8 mouse cellular contexts compared by ENCODE assay signal in genomic region chr2:32395946-32396621, GRCm38 (mm10). TPM values are rescaled to one million over a fixed set of nuclear protein-coding genes. Genes with fewer than 3 reads are reported as not detected.
DNase-seq lines count a peak whose midpoint lies in the region; ATAC-seq and TF ChIP-seq lines count a peak whose summit lies in the region.

No protein-coding gene starts in this region.

- no peaks in the 10 kb centered on the region for H3K9me3 ChIP-seq in heart, embryonic 12.5 days (replicated peaks)
- H3K9me3 ChIP-seq in kidney, embryonic 16.5 days (ENCODE audit: low read length): no peaks in the 10 kb centered on the region; the same call in 1 of the 2 replicates

- ATAC-seq in erythroblast, adult 5-6 weeks (replicated peaks; ENCODE audit: low FRiP score, poor library complexity, severe bottlenecking): peak; percentile 57
- peak; percentile 93 for ATAC-seq in heart, embryonic 12.5 days (ENCODE audit: insufficient number of reproducible peaks, low FRiP score)
- ATAC-seq in kidney, embryonic 16.5 days (ENCODE audit: low FRiP score, low TSS enrichment): peak; percentile 95

- peak overlapping the region; percentile 84 for H3K4me3 ChIP-seq in heart, embryonic 12.5 days
- peak overlapping the region; percentile 95 for H3K4me3 ChIP-seq in kidney, embryonic 16.5 days (ENCODE audit: low read length)

- under 1% methylated on average over 59 of the region's 59 CpGs for WGBS in heart, embryonic 12.5 days
- WGBS in kidney, embryonic 16.5 days: under 1% methylated on average over 59 of the region's 59 CpGs

- H3K27me3 ChIP-seq in heart, embryonic 12.5 days (replicated peaks): no peaks in the 10 kb centered on the region
- H3K27me3 ChIP-seq in kidney, embryonic 16.5 days (ENCODE audit: insufficient read depth, low read length): no peaks in the 10 kb centered on the region

- peak overlapping the region; percentile 74 for H3K4me2 ChIP-seq in heart, embryonic 12.5 days
- peak overlapping the region; percentile 80 for H3K4me2 ChIP-seq in kidney, embryonic 16.5 days (replicated peaks; ENCODE audit: low read depth, low read length)

- peak; percentile 48; the same call in 1 of the 2 replicates for TF ChIP-seq POLR2A in brain, embryonic 14.5 days (IDR thresholded peaks at IDR 0.05; ENCODE audit: borderline replicate concordance, extremely low read depth, insufficient read depth, insufficient read length, poor library complexity, severe bottlenecking)

- peak overlapping the region; percentile 92 for H3K9ac ChIP-seq in heart, embryonic 12.5 days
- peak overlapping the region; percentile 83 for H3K9ac ChIP-seq in kidney, embryonic 16.5 days (replicated peaks; ENCODE audit: low read length)

- no peak for TF ChIP-seq CTCF in brain, embryonic 14.5 days (IDR thresholded peaks at IDR 0.05; ENCODE audit: borderline replicate concordance, extremely low read depth, insufficient read depth, insufficient read length)

- H3K36me3 ChIP-seq in heart, embryonic 12.5 days: peaks cover 27% of the 10 kb centered on the region
- H3K36me3 ChIP-seq in kidney, embryonic 16.5 days (ENCODE audit: insufficient read depth, low read length): peaks cover 9% of the 10 kb centered on the region; the same call in 1 of the 2 replicates

- peak overlapping the region; percentile 77 for H3K27ac ChIP-seq in heart, embryonic 12.5 days (ENCODE audit: poor library complexity, severe bottlenecking)
- H3K27ac ChIP-seq in kidney, embryonic 16.5 days (ENCODE audit: low read length): peak overlapping the region; percentile 90

- peak; percentile 92 for DNase-seq in CD4-positive helper T cell, adult 2 months (ENCODE audit: low read depth, low spot score)
- DNase-seq in brain, embryonic 14.5 days (ENCODE audit: low read depth): peak; percentile 98
- DNase-seq in liver: peak; percentile 85
- DNase-seq in monocyte, adult 2 months (ENCODE audit: low read depth in 1 of 2, low spot score in 2 of 2): peak; percentile 69 to 81
- peak; percentile 58 to 73 for DNase-seq in spleen, postnatal 14 days (ENCODE audit: low spot score in 2 of 2)

- H3K4me1 ChIP-seq in heart, embryonic 12.5 days (replicated peaks): peaks cover 13% of the 10 kb centered on the region
- peaks cover 14% of the 10 kb centered on the region for H3K4me1 ChIP-seq in kidney, embryonic 16.5 days (ENCODE audit: insufficient read depth, low read length)

RNA-seq across cellular contexts. Expression of gene Ptges2, which starts 0.4 kb away (rescaled TPM):
- polyA plus RNA-seq in brain, embryonic 14.5 days (2012; rRNA removed): 48.9 and 51.3 TPM in 2 replicates
- total RNA-seq in erythroblast, adult 5-6 weeks (2015; ENCODE audit: low replicate concordance): 1.5 and 1.7 TPM in 2 replicates
- total RNA-seq in erythroblast, adult 5-6 weeks (2017; ENCODE audit: low replicate concordance): 2.8 and 6.6 TPM in 2 replicates
- polyA plus RNA-seq in heart, embryonic 12.5 days (2016; fragmentation: Nextera tagmentation; extraction: Ambion mirVana): 39.9 and 44.9 TPM in 2 replicates
- 38.3 and 39.5 TPM in 2 replicates for polyA plus RNA-seq in kidney, embryonic 16.5 days (2015; fragmentation: Nextera tagmentation; extraction: Ambion mirVana)

RNA-seq across cellular contexts. Expression of gene Lcn2, which starts 8.0 kb away (rescaled TPM):
- polyA plus RNA-seq in brain, embryonic 14.5 days (2012; rRNA removed): 0.40 and 0.77 TPM in 2 replicates
- 2,071 and 2,279 TPM in 2 replicates for total RNA-seq in erythroblast, adult 5-6 weeks (2015; ENCODE audit: low replicate concordance)
- total RNA-seq in erythroblast, adult 5-6 weeks (2017; ENCODE audit: low replicate concordance): 352 and 444 TPM in 2 replicates
- polyA plus RNA-seq in heart, embryonic 12.5 days (2016; fragmentation: Nextera tagmentation; extraction: Ambion mirVana): 0.14 and 0.38 TPM in 2 replicates
- 9.0 and 12.7 TPM in 2 replicates for polyA plus RNA-seq in kidney, embryonic 16.5 days (2015; fragmentation: Nextera tagmentation; extraction: Ambion mirVana)

RNA-seq across cellular contexts. Expression of gene 1110008P14Rik, which starts 14.3 kb away (rescaled TPM):
- polyA plus RNA-seq in brain, embryonic 14.5 days (2012; rRNA removed): 101 and 114 TPM in 2 replicates
- total RNA-seq in erythroblast, adult 5-6 weeks (2015; ENCODE audit: low replicate concordance): 8.6 and 12.3 TPM in 2 replicates
- total RNA-seq in erythroblast, adult 5-6 weeks (2017; ENCODE audit: low replicate concordance): 5.1 and 7.7 TPM in 2 replicates
- polyA plus RNA-seq in heart, embryonic 12.5 days (2016; fragmentation: Nextera tagmentation; extraction: Ambion mirVana): 48.2 and 48.9 TPM in 2 replicates
- 50.1 and 51.6 TPM in 2 replicates for polyA plus RNA-seq in kidney, embryonic 16.5 days (2015; fragmentation: Nextera tagmentation; extraction: Ambion mirVana)

RNA-seq across cellular contexts. Expression of gene Dnm1, which starts 42.9 kb away (rescaled TPM):
- 189 and 292 TPM in 2 replicates for polyA plus RNA-seq in brain, embryonic 14.5 days (2012; rRNA removed)
- not detected in 2 replicates for total RNA-seq in erythroblast, adult 5-6 weeks (2015; ENCODE audit: low replicate concordance)
- total RNA-seq in erythroblast, adult 5-6 weeks (2017; ENCODE audit: low replicate concordance): not detected in 2 replicates
- 6.2 and 7.6 TPM in 2 replicates for polyA plus RNA-seq in heart, embryonic 12.5 days (2016; fragmentation: Nextera tagmentation; extraction: Ambion mirVana)
- polyA plus RNA-seq in kidney, embryonic 16.5 days (2015; fragmentation: Nextera tagmentation; extraction: Ambion mirVana): 5.4 TPM in 2 replicates

RNA-seq across cellular contexts. Expression of gene Ciz1, which starts 44.0 kb away (rescaled TPM):
- 225 and 268 TPM in 2 replicates for polyA plus RNA-seq in brain, embryonic 14.5 days (2012; rRNA removed)
- 18.6 and 38.2 TPM in 2 replicates for total RNA-seq in erythroblast, adult 5-6 weeks (2015; ENCODE audit: low replicate concordance)
- 21.2 and 33.5 TPM in 2 replicates for total RNA-seq in erythroblast, adult 5-6 weeks (2017; ENCODE audit: low replicate concordance)
- polyA plus RNA-seq in heart, embryonic 12.5 days (2016; fragmentation: Nextera tagmentation; extraction: Ambion mirVana): 40.5 and 42.2 TPM in 2 replicates
- 54.9 and 66.7 TPM in 2 replicates for polyA plus RNA-seq in kidney, embryonic 16.5 days (2015; fragmentation: Nextera tagmentation; extraction: Ambion mirVana)

Comparison
In these comparisons a context has a peak if more than half of its experiments do, and no peak if none do; other contexts are left out.
1. Peak in every context shown above with its lines: DNase-seq, ATAC-seq, H3K4me3 ChIP-seq and H3K27ac ChIP-seq.